Mouse (Mus musculus): ENCODE measurements around the gene Mpnd. TPM values are rescaled to one million over a fixed set of nuclear protein-coding genes. Genes with fewer than 3 reads are reported as not detected.

The Mpnd gene
- polyA plus RNA-seq, 1 experiment from 2014 or later, result 29.1 TPM

DNA sequence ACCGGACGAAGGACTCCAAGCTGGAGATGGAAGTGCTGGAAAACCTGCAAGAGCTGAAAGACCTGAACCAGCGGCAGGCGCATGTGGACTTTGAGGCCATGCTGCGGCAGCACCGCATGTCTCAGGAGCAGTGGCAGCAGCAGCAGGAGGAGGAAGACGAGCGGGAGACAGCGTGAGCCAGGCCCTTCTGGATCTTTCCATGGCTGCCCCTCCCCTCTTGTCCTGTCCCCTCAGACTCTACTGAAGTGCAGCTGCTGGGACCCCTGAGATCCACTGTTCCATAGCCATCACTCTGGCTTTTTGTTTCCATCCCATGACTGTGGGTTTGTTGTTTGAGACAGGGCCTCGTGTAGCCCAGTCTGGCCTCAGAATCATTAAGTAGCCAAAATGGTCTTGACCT lies 41.0 kb upstream of the Mpnd start:
- peaks cover 78% of the 10 kb centered on the region for H3K36me3 ChIP-seq
- 83% methylated on average over 10 of the region's 10 CpGs for WGBS (ENCODE audit: insufficient replicate concordance)

DNA sequence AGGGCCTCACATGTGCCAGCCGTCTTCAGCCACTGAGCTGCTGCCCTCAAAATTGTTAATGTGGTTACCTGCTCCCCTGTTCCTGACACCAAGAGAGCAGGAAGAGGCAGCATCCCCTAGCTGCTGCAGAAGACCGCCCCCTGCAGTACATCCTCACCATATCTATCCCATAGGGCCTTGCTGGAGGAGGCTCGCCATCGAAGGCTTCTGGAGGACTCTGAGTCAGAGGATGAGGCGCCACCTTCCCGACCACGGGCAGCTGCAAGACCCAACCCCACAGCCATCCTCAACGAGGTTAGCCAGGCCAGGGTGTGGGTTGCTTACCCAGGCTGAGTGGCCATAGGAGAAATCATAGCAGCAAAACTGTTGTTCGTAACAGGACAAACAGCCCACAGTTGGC lies 40.5 kb upstream of the Mpnd start:
- Histone ChIP-seq H3K36me3 (peaks cover 78% of the 10 kb centered on the region), H3K27ac (no peak overlapping the region), H3K27me3 (replicated peaks) (peaks cover 20% of the 10 kb centered on the region), H3K4me3 (no peak overlapping the region), H3K4me2 (no peak overlapping the region), H3K4me1 (peaks cover 16% of the 10 kb centered on the region), H3K9ac (no peak overlapping the region), H3K9me3 (replicated peaks) (no peaks in the 10 kb centered on the region)
- 78% methylated on average over 9 of the region's 9 CpGs for WGBS (ENCODE audit: insufficient replicate concordance)
- no peak for ATAC-seq

More for the DNA sequence above, 41.0 kb upstream of the Mpnd start:
- Histone ChIP-seq H3K4me3 (no peak overlapping the region), H3K27me3 (replicated peaks) (peaks cover 14% of the 10 kb centered on the region), H3K9ac (no peak overlapping the region), H3K9me3 (replicated peaks) (no peaks in the 10 kb centered on the region), H3K27ac (no peak overlapping the region), H3K4me2 (no peak overlapping the region), H3K4me1 (peaks cover 20% of the 10 kb centered on the region)
- no peak for ATAC-seq

DNA sequence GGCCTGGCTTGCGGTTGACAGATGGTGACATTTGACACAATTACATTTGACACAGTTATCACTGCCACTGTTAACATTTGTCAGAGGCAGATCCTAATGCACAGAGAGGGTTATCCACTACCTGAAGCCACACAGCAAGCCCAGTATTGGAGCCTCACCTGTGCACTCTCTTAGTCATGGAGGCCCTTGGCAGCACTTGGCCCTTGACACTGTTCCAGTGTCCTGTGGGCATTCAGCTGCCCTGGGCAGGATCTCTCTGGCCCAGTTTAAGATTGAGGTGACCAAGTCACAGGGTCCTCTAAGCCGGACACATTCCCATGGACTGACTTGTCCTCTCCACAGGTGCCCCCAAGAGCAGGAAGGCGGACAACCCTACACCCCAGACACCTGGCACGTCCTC lies 38.3 kb upstream of the Mpnd start:
- H3K4me1 ChIP-seq, result peaks cover 20% of the 10 kb centered on the region
- no peak for ATAC-seq
- no peak overlapping the region for H3K27ac ChIP-seq
- no peak overlapping the region for H3K9ac ChIP-seq
- WGBS (ENCODE audit: insufficient replicate concordance), result 79% methylated on average over 4 of the region's 4 CpGs
- H3K4me3 ChIP-seq, result no peak overlapping the region
- peaks cover 41% of the 10 kb centered on the region for H3K27me3 ChIP-seq (replicated peaks)
- H3K9me3 ChIP-seq (replicated peaks), result no peaks in the 10 kb centered on the region
- no peak overlapping the region for H3K4me2 ChIP-seq
- H3K36me3 ChIP-seq, result peaks cover 60% of the 10 kb centered on the region

DNA sequence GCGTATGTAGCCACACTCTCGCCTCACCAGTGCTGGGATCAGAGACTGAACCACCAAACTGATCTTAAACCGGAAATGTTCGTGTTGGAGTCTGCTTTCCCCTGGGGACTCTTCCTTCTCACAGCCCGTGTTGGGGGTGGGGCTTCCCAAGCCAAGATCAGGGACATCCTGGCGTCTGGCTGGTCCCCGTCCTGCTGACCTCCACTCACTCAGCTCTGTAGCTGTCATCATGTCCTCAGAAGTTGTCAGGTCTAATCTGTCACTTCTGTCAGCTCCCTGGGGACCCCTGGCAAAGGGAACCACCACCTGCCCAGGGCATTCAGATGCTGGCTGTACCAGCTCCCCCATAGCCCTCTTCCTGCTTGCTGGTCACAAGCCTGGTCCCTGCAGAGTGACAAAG lies 37.3 kb upstream of the Mpnd start:
- WGBS (ENCODE audit: insufficient replicate concordance), result 55% methylated on average over 7 of the region's 7 CpGs
- Histone ChIP-seq H3K36me3 (peaks cover 52% of the 10 kb centered on the region), H3K4me3 (no peak overlapping the region), H3K9me3 (replicated peaks) (no peaks in the 10 kb centered on the region), H3K4me1 (peaks cover 17% of the 10 kb centered on the region), H3K4me2 (no peak overlapping the region), H3K9ac (no peak overlapping the region), H3K27me3 (replicated peaks) (peaks cover 52% of the 10 kb centered on the region), H3K27ac (no peak overlapping the region)
- ATAC-seq, result no peak

DNA sequence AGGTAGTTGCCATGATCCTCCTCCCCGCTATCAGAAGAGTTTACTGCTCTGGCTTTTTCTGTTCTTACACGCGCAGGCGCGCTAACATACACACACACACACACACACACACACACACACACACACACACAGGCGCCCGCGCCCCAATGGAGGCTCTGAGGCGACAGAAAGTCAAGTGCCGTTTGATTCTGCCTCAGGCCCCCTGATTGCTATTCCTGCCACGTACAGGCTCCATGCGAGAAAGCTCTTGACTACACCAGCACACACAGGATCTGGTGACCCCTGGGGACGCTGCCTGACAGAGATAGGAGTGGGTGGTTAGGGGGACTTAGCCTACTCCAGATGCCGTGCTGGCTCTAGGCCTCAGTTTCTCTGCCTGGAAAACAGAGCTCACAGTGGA lies 36.0 kb upstream of the Mpnd start:
- Histone ChIP-seq H3K4me1 (peaks cover 16% of the 10 kb centered on the region), H3K9me3 (replicated peaks) (no peaks in the 10 kb centered on the region), H3K4me2 (no peak overlapping the region), H3K9ac (no peak overlapping the region), H3K27ac (no peak overlapping the region), H3K27me3 (replicated peaks) (peaks cover 65% of the 10 kb centered on the region), H3K4me3 (no peak overlapping the region; the same call in 1 of the 2 replicates), H3K36me3 (peaks cover 38% of the 10 kb centered on the region)
- ATAC-seq, result no peak
- WGBS (ENCODE audit: insufficient replicate concordance), result 50% methylated on average over 14 of the region's 14 CpGs

DNA sequence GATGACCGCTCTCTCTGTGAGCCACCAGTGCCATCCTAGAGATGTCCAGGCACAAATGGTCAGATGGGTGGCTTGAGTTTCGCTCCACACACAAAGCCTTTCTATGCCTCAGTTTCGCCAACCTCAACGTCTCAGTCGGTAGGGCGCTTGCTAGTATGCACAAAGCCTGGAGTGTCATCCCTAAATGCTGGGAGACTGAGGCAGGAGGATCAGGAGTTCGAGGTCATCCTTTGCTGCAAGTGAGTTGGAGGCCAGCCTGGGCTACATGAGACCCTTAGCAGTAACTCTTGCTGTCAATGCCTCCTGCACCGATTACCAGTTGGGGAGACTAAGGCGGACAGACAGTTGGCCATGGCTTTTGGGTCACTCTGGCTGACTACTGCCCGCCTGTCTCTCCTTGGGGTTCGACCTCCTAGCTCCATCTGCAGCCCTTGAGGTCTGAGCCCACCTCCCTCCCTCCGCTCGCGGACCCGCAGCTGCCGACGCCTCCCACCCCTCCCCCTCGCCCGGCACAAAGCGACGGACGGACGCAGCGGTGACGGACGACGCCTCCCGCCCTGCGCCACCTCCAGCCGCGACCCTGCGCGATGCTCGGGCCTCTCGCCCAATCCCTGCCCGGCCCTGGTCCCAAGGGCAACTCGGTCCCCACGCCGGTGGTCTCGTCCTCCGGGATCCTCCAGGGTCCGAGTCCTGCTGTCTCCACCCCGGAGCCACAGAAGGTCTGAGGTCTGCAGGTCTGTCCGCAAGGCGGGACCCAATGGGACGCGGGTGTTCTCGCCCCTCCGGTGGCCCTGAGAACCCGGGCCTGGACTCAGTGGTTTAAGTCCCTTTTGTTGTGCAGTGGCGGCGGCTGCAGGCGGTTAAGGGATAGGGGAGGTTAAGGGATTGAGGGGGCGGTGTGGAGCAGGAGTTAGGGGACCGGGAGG lies 35.3 kb upstream of the Mpnd start, which contains the start of gene Shd:
Shd (plus strand) TSS at position 502 of the 926 bp plus-strand sequence.
- peak; percentile 16; the same call in 1 of the 2 replicates for ATAC-seq

DNA sequence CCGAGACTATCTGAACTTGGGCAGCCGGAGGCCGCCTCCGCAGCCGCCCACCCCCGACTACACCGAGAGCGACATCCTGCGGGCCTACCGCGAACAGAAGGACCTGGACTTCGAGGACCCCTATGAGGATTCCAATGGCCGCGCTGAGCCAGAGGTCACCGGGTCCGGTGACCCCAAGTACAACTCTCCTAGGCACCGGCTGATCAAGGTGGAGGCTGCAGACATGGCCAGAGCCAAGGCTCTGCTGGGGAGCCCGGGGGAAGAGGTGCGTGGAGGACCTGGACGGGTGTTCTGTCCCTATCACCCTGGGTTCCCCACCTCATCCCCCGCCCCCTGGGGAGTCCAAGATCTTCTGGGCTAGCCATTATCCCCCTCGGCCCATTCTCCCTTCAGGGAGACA lies 34.1 kb upstream of the Mpnd start:
- no peak overlapping the region for H3K27ac ChIP-seq
- H3K27me3 ChIP-seq (replicated peaks), result peaks cover 78% of the 10 kb centered on the region
- H3K4me2 ChIP-seq, result peak overlapping the region; percentile 66
- no peak overlapping the region for H3K4me3 ChIP-seq
- H3K9ac ChIP-seq, result no peak overlapping the region
- H3K36me3 ChIP-seq, result peaks cover 20% of the 10 kb centered on the region
- peaks cover 20% of the 10 kb centered on the region for H3K4me1 ChIP-seq
- no peak for ATAC-seq
- WGBS (ENCODE audit: insufficient replicate concordance), result 25% methylated on average over 22 of the region's 22 CpGs
- H3K9me3 ChIP-seq (replicated peaks), result no peaks in the 10 kb centered on the region

More for the DNA sequence above, 35.3 kb upstream of the Mpnd start, which contains the start of gene Shd:
- Histone ChIP-seq H3K9ac (peak within 1 kb of the TSS; percentile 44; the same call in 1 of the 2 replicates), H3K27me3 (replicated peaks) (peaks cover 69% of the 10 kb centered on the region), H3K9me3 (replicated peaks) (no peaks in the 10 kb centered on the region), H3K27ac (no peak within 1 kb of the TSS), H3K4me3 (peak within 1 kb of the TSS; percentile 41), H3K36me3 (peaks cover 31% of the 10 kb centered on the region), H3K4me2 (peak within 1 kb of the TSS; percentile 66), H3K4me1 (peaks cover 16% of the 10 kb centered on the region)
- WGBS (ENCODE audit: insufficient replicate concordance), result 9% methylated on average over 51 of the region's 55 CpGs

DNA sequence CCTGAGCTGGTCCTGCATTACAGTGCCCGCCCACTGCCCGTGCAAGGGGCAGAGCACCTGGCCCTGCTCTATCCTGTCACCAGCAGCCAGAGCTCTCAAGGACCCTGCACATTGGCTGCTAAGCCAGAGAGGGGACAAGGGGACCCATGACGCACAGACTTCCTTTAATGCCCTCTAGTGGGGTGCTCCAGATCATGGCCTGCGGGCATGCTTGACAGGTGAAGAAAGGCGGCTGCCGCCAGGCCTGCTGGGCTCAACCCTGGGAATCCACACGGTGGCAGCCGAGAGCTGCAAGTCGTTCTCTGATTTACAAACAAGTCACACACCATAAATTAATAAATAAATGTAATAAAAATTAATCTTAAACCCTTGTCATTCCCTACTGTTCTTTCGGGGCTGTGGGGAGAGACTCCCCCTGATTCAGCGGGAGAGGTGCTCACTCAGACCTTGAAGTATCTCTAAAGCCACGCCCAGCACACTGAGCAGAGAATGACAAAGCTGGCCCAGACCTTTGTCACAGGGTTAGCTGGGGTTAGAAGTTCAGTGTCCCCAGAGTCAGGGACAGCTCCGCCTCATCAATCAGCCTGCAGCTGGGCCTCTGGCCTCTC lies 29.2 kb upstream of the Mpnd start:
- H3K27me3 ChIP-seq (replicated peaks), result peaks cover 59% of the 10 kb centered on the region
- H3K27ac ChIP-seq, result no peak overlapping the region
- H3K36me3 ChIP-seq, result no peaks in the 10 kb centered on the region
- H3K4me1 ChIP-seq, result peaks cover 15% of the 10 kb centered on the region
- no peaks in the 10 kb centered on the region for H3K9me3 ChIP-seq (replicated peaks)
- no peak overlapping the region; the same call in 1 of the 2 replicates for H3K9ac ChIP-seq
- H3K4me2 ChIP-seq, result no peak overlapping the region
- H3K4me3 ChIP-seq, result no peak overlapping the region
- 20% methylated on average over 13 of the region's 13 CpGs for WGBS (ENCODE audit: insufficient replicate concordance)
- ATAC-seq, result peak; percentile 58

DNA sequence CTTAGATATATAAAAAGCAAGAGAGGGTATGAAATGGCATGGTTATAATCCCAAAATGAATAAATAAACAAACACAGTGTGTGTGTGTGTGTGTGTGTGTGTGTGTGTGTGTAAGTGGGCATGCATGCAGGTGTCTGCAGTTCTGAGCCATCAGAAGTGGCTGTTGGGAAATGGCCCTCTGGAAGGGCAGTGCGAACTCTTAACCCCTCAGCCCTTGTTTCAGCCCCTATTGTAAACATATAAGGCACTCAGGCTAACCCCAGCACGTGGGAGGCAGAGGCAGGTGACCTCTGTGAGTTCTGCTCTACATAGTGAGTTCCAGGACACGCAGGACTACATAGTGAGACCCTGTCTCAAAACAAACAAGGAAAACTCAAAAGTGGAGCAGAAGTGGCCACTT lies 28.2 kb upstream of the Mpnd start:
- WGBS (ENCODE audit: insufficient replicate concordance), result 37% methylated on average over 3 of the region's 3 CpGs
- Histone ChIP-seq H3K36me3 (no peaks in the 10 kb centered on the region), H3K27me3 (replicated peaks) (peaks cover 49% of the 10 kb centered on the region), H3K27ac (no peak overlapping the region), H3K4me1 (peaks cover 14% of the 10 kb centered on the region; the same call in 1 of the 2 replicates), H3K9me3 (replicated peaks) (no peaks in the 10 kb centered on the region), H3K9ac (no peak overlapping the region), H3K4me2 (no peak overlapping the region), H3K4me3 (no peak overlapping the region)
- peak; percentile 49 for ATAC-seq

DNA sequence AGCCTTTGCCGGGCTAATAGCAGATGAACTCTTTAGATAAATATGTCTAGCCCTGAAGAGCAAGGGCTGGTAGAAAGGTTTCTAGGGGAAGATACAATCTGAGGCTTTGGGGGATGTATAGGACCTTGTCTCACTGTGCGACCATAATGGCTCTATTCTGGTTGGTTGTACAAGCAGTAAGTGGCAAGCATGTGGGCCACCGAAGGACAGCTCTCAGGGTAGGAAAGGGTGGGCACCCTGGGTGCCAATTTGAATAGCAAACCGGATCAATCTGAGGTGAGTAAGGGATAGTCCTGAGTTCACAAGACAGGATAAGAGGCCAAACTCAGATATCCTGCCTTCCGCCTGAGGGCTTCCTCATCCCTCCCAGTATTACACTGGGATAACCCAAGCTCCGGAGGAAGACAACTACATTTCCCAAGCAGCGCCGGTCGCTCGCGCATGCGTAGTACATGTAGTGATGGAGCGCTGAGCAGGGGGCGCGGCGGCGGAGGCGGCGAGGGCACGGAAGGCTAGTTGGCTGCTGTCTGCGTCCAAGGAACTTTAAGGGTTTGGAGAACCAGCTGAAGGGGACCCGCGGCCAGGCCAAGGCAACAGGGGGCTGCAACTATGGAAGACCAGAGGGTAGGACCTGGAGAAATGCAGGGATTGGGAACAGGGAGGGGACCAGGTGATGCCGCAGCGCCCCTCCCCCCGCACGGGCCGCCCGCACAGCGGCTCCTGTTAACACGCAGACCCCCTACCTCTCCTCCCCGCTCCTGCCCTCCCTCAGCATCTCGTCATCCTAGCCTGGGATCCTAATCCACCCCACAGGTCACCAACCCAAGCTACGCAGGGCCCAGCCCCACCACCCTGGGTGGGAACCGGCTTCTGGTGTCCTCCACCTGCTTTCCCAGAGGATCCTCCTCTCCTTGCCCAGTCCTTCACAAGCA lies 19.2 kb upstream of the Mpnd start, which contains the start of gene Fsd1:
Fsd1 (plus strand) TSS at position 480 of the 932 bp plus-strand sequence.
- Histone ChIP-seq H3K9me3 (replicated peaks) (no peaks in the 10 kb centered on the region), H3K4me1 (no peaks in the 10 kb centered on the region), H3K36me3 (no peaks in the 10 kb centered on the region), H3K4me3 (peak within 1 kb of the TSS; percentile 21; the same call in 1 of the 2 replicates), H3K4me2 (peak within 1 kb of the TSS; percentile 44), H3K27ac (no peak within 1 kb of the TSS), H3K27me3 (replicated peaks) (peaks cover 43% of the 10 kb centered on the region), H3K9ac (no peak within 1 kb of the TSS)
- no peak for ATAC-seq
- WGBS (ENCODE audit: insufficient replicate concordance), result 8% methylated on average over 35 of the region's 35 CpGs

DNA sequence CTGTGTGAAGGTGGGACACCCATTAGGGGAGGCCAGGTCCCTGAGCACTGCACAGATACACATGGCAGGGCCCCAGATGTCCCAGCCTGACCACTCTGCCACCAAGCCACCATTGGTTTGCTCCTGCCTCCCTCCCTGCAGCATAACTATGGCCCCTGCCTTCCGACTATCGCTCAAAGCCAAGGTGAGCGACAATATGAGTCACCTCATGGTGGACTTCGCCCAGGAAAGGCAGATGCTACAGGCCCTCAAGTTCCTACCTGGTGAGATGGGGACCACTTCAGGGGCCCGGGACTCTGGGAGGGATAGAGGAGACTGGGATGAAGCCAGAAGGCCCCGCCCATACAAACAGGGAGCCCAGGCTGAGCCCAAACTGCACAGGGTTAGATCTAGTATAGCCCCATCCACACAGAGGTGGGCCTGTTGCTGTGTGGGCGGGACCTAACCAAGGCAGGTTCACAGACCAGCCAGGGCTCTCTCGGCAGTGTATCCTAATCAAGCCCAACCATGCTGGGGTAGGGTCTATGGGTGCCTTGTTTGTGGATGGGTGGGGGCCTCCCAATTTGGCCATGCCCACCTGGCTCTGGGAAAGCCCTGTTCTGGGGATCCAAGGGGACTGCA lies 15.1 kb upstream of the Mpnd start:
- 59% methylated on average over 8 of the region's 8 CpGs for WGBS (ENCODE audit: insufficient replicate concordance)
- no peaks in the 10 kb centered on the region for H3K4me1 ChIP-seq
- ATAC-seq, result peak; percentile 55
- no peaks in the 10 kb centered on the region for H3K9me3 ChIP-seq (replicated peaks)
- H3K36me3 ChIP-seq, result no peaks in the 10 kb centered on the region
- no peak overlapping the region for H3K4me3 ChIP-seq
- H3K27me3 ChIP-seq (replicated peaks), result peaks cover 36% of the 10 kb centered on the region
- no peak overlapping the region for H3K9ac ChIP-seq
- H3K27ac ChIP-seq, result no peak overlapping the region
- H3K4me2 ChIP-seq, result no peak overlapping the region

All from liver, embryonic 12.5 days (tissue).